In genomic region chr10:111543781-111544260, GRCm38 (mm10) we compare ENCODE assay signal across 8 mouse cellular contexts. TPM values are rescaled to one million over a fixed set of nuclear protein-coding genes. Genes with fewer than 3 reads are reported as not detected.
A peak's percentile ranks its signal among the peaks of the same experiment; 100 is the strongest.
DNase-seq lines count a peak whose midpoint lies in the region; ATAC-seq lines count a peak whose summit lies in the region.

No protein-coding gene starts in this region.

- H3K4me3 ChIP-seq in hindbrain, embryonic 10.5 days = no peak overlapping the region
- no peak overlapping the region for H3K4me3 ChIP-seq in hindbrain, embryonic 12.5 days
- H3K4me3 ChIP-seq in limb, embryonic 11.5 days (ENCODE audit: low read depth, low read length) = no peak overlapping the region
- H3K4me3 ChIP-seq in neural tube, embryonic 14.5 days (ENCODE audit: low read depth, low read length) = no peak overlapping the region

- H3K36me3 ChIP-seq in hindbrain, embryonic 10.5 days = no peaks in the 10 kb centered on the region
- no peaks in the 10 kb centered on the region for H3K36me3 ChIP-seq in hindbrain, embryonic 12.5 days
- H3K36me3 ChIP-seq in limb, embryonic 11.5 days (ENCODE audit: control insufficient read depth, insufficient read depth, low read length) = no peaks in the 10 kb centered on the region
- no peaks in the 10 kb centered on the region for H3K36me3 ChIP-seq in neural tube, embryonic 14.5 days (ENCODE audit: control insufficient read depth, insufficient read depth, low read length)

- H3K27ac ChIP-seq in hindbrain, embryonic 10.5 days = peak overlapping the region; percentile 74
- no peak overlapping the region for H3K27ac ChIP-seq in hindbrain, embryonic 12.5 days
- H3K27ac ChIP-seq in limb, embryonic 11.5 days (replicated peaks; ENCODE audit: low read depth, low read length) = 0 out of 2 replicates have a peak overlapping the region, but pooled peaks have one; percentile 33
- no peak overlapping the region for H3K27ac ChIP-seq in neural tube, embryonic 14.5 days (ENCODE audit: low read depth, low read length)

- peaks cover 48% of the 10 kb centered on the region for H3K4me1 ChIP-seq in hindbrain, embryonic 10.5 days (replicated peaks)
- H3K4me1 ChIP-seq in hindbrain, embryonic 12.5 days = peaks cover 19% of the 10 kb centered on the region
- peaks cover 17% of the 10 kb centered on the region for H3K4me1 ChIP-seq in limb, embryonic 11.5 days (ENCODE audit: control insufficient read depth, insufficient read depth, low read length)
- H3K4me1 ChIP-seq in neural tube, embryonic 14.5 days (ENCODE audit: control insufficient read depth, insufficient read depth, low read length) = peaks cover 6% of the 10 kb centered on the region; the same call in 1 of the 2 replicates

- H3K4me2 ChIP-seq in hindbrain, embryonic 12.5 days (replicated peaks) = no peak overlapping the region
- no peak overlapping the region for H3K4me2 ChIP-seq in limb, embryonic 11.5 days (ENCODE audit: low read depth, severe bottlenecking)
- no peak overlapping the region for H3K4me2 ChIP-seq in neural tube, embryonic 14.5 days (ENCODE audit: low read depth, low read length)

- peak; percentile 52 for DNase-seq in hindbrain, embryonic 10.5 days (ENCODE audit: low spot score)
- DNase-seq in brain, adult 2 months (ENCODE audit: low read depth, low spot score) = peak; percentile 39
- DNase-seq in heart, postnatal 10 days = peak; percentile 57 to 62
- DNase-seq in limb, embryonic 11.5 days (ENCODE audit: low spot score) = no peak
- no peak for DNase-seq in c-Kit-positive CD71-positive TER-119-positive erythroid progenitor cells, embryonic 14.5 days (ENCODE audit: low spot score)
- no peak for DNase-seq in B cell, adult 2 months

- ATAC-seq in hindbrain, embryonic 12.5 days (ENCODE audit: low FRiP score) = no peak
- no peak for ATAC-seq in limb, embryonic 11.5 days (ENCODE audit: insufficient number of reproducible peaks, low FRiP score, low TSS enrichment, low read depth)
- peak; percentile 51; the same call in 1 of the 2 replicates for ATAC-seq in neural tube, embryonic 14.5 days (ENCODE audit: low read depth)

- H3K27me3 ChIP-seq in hindbrain, embryonic 10.5 days (ENCODE audit: insufficient read depth, poor library complexity, severe bottlenecking) = no peaks in the 10 kb centered on the region
- H3K27me3 ChIP-seq in hindbrain, embryonic 12.5 days = no peaks in the 10 kb centered on the region
- H3K27me3 ChIP-seq in limb, embryonic 11.5 days (ENCODE audit: control insufficient read depth, insufficient read depth, low read length) = no peaks in the 10 kb centered on the region
- H3K27me3 ChIP-seq in neural tube, embryonic 14.5 days (ENCODE audit: control insufficient read depth, insufficient read depth, low read length) = no peaks in the 10 kb centered on the region

- no peak overlapping the region for H3K9ac ChIP-seq in hindbrain, embryonic 12.5 days
- H3K9ac ChIP-seq in limb, embryonic 11.5 days (ENCODE audit: low read length) = no peak overlapping the region
- no peak overlapping the region for H3K9ac ChIP-seq in neural tube, embryonic 14.5 days (replicated peaks; ENCODE audit: low read depth, low read length)

- H3K9me3 ChIP-seq in hindbrain, embryonic 10.5 days = no peaks in the 10 kb centered on the region
- H3K9me3 ChIP-seq in hindbrain, embryonic 12.5 days (replicated peaks) = no peaks in the 10 kb centered on the region
- H3K9me3 ChIP-seq in limb, embryonic 11.5 days (ENCODE audit: control insufficient read depth, low read length) = no peaks in the 10 kb centered on the region; the same call in 1 of the 2 replicates
- H3K9me3 ChIP-seq in neural tube, embryonic 14.5 days (ENCODE audit: control insufficient read depth, low read length) = no peaks in the 10 kb centered on the region

- 25% methylated on average over 7 of the region's 7 CpGs for WGBS in hindbrain, embryonic 10.5 days
- 21% methylated on average over 7 of the region's 7 CpGs for WGBS in hindbrain, embryonic 12.5 days
- 55% methylated on average over 7 of the region's 7 CpGs for WGBS in limb, embryonic 11.5 days
- WGBS in neural tube, embryonic 14.5 days = 57% methylated on average over 7 of the region's 7 CpGs

- intact Hi-C loops in heart, postnatal 10 days (cut with DNase I) = loop anchor here (5.0 kb wide), 1 partner anchor 37 kb away; the partner anchor contains the start of gene Phlda1

RNA-seq across cellular contexts. Expression of gene Phlda1, which starts 37.7 kb away (rescaled TPM):
- polyA plus RNA-seq in hindbrain, embryonic 10.5 days (2016; fragmentation: Nextera tagmentation; extraction: Ambion mirVana) = 36.9 and 41.1 TPM in 2 replicates
- polyA plus RNA-seq in hindbrain, embryonic 12.5 days (2016; fragmentation: Nextera tagmentation; extraction: Ambion mirVana) = 42.8 and 54.3 TPM in 2 replicates
- 10 to 100 TPM; 16.9 to 20.8 TPM for total RNA-seq in heart, postnatal 10 days (2021)
- polyA plus RNA-seq in limb, embryonic 11.5 days (2014; fragmentation: Nextera tagmentation; extraction: Ambion mirVana) = 29.1 and 29.6 TPM in 2 replicates
- 58.0 and 87.7 TPM in 2 replicates for polyA plus RNA-seq in neural tube, embryonic 14.5 days (2014; fragmentation: Nextera tagmentation; extraction: Ambion mirVana)

Comparison
In these comparisons a context has a peak if more than half of its experiments do, and no peak if none do; other contexts are left out.
1. H3K27ac ChIP-seq: peak in hindbrain, embryonic 10.5 days (single experiment) and limb, embryonic 11.5 days (single experiment); none in hindbrain, embryonic 12.5 days (single experiment) and neural tube, embryonic 14.5 days (single experiment).
2. DNase-seq: peak in hindbrain, embryonic 10.5 days (single experiment), brain, adult 2 months (single experiment) and heart, postnatal 10 days (2 of 2); none in limb, embryonic 11.5 days (single experiment), c-Kit-positive CD71-positive TER-119-positive erythroid progenitor cells, embryonic 14.5 days (single experiment) and B cell, adult 2 months (0 of 2).